Mouse (Mus musculus) lung, adult 2 months (tissue): ENCODE data around the gene Nppa.

Source experiments
- CTCF ChIP-seq: fragments of 200-500 bp; IDR thresholded peaks from 2 replicates; pipeline ENCODE4 v1.5.1; 2011; ENCODE audit warnings: mild to moderate bottlenecking, low read length, control low read depth; ENCODE audit not compliant: insufficient read depth
- POLR2A ChIP-seq: fragments of 200-500 bp; IDR thresholded peaks from 2 replicates; pipeline ENCODE4 v1.6.1; 2011; ENCODE audit warnings: low read depth, mild to moderate bottlenecking, control low read depth, low read length, borderline replicate concordance; ENCODE audit errors: extremely low read depth

GRCm38 (mm10) chr4:147985205-147986132 lies 15.1 kb upstream of the Nppa start, which contains the start of gene Nppb:
- TF ChIP-seq CTCF = no peak
- TF ChIP-seq POLR2A = no peak
